Mouse (Mus musculus) forelimb bud, embryonic 11.5 days (tissue): ENCODE measurements around the gene Palld.
A peak's percentile ranks its signal among the peaks of the same experiment; 100 is the strongest.

Experiments
- DNase-seq: peaks from one replicate; pipeline ENCODE4 v3.0.0-alpha.2; 2012; ENCODE audit warnings: low read depth, low spot score

Palld gene

DNA sequence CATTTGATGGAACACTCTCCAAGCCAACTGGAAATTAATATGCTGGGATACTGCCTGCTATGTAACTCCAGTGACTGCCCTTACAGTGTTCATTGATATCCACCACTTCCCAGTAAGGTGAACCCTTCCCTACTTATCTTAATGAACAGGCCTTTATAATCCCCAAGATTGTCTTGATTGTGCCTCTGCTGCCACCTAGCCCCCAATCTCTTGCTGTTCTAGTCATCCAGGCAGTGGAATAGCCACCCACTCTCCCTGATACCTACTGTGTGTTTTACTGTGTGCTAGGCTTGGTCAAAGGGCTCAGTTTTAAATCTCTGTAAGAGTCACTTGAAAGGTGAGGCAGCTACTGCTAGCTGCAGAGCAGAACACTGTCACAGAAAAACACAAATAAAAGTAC is 216.2 kb downstream of the Palld start:
- DNase-seq = no peak

DNA sequence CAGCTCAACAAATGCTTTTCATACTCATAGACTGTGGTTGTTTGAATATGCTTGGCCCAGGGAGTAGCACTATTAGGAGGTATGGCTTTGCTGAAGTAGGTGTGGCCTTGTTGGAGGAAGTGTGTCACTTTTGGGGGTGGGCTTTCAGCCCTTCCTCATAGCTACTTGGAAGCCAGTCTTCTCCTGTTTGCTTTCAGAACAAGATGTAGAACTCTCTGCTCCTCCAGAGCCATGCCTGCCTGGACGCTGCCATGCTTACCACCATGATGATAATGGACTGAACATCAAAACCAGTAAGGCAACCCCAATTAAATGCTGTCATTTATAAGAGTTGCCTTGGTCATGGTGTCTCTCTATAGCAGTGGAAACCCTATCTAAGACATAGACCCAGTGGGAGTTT is 217.2 kb downstream of the Palld start:
- DNase-seq = no peak

DNA sequence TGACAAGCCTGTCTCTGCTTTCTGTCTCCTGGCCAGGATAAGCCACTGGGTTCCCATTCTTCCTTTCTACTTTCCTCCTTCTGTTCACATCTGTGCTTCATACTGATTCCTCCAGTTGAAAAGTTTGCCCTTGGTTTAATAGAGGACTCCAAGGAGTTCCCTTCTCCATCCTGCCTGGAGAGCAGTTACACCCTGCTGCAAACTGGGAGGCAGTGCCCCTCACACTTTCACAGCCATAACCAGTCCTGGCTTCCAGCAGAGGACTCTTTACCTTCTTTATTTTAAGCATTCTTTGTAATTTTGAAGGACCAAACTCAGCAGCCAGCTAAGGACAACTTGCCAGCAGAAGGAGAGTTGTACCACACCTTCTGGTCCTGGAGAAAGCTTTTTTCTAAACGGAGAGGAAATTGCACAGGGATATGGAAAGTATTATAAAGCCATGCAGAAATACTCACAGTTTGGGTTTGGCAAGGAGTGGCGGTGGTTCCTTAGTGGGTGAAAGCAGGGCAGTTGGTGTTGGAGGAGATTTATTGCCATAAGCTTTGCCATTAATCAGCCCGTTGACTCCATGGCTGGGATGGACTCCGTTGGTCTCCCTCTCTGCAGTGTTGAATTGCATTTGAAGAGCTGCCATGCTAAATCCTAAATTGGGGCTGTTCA is 218.1 kb downstream of the Palld start:
- no peak for DNase-seq

DNA sequence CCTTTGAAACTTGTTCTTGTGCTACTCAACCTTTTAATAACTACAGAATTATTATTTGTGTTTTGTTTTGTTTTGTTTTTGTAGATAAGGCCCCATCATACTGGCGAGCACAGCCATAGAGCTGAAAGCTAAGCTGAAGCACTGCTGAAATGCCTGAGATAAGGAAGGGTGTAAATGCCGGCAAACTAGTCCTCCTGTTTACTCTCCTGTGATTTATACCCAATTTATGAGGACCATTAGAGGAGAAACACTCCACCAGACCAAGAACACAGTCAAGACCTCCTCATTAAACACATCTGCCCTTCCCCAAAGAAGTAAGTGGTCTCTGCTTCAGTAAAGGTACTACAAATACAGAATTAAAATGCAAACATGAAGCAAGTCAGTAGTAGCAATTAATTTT is 219.6 kb downstream of the Palld start:
- DNase-seq = no peak

DNA sequence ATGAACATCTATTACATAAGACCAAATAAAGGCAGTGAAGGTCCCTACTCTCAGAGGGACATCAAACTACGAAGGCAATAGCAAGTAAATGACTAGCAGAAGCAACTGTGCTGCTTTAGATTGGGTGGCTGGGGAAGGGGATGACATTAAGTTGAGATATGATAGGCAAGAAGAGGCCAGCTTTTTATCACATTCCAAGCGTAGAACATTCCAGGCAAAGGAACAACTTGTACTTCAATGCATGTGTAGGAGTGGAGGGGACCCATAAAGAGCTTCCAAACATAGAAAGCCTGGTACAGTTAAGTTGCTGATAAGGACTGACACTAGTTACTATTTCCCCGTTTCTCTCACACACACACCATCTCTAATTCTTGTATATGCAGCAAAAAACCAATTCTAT is 221.3 kb downstream of the Palld start:
- DNase-seq = no peak

DNA sequence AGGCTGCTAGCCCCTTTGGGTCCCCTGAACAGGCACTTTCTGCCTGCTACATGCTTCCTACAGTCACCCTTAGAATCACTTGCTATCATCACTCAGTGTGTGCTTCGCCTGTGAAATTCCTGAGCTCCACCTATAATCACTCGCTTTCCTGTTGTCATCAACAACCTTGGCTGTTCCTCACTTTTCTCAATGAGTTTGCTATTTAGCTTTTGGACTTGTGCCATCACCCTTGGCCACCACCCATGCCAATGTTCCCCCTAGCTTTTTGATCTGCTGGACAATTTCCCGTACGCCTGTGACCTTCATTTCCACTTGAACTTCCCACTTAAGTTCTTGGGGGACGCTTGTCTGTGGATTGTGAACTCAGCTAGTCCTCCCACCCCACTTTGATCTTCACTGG is 225.3 kb downstream of the Palld start:
- no peak for DNase-seq

DNA sequence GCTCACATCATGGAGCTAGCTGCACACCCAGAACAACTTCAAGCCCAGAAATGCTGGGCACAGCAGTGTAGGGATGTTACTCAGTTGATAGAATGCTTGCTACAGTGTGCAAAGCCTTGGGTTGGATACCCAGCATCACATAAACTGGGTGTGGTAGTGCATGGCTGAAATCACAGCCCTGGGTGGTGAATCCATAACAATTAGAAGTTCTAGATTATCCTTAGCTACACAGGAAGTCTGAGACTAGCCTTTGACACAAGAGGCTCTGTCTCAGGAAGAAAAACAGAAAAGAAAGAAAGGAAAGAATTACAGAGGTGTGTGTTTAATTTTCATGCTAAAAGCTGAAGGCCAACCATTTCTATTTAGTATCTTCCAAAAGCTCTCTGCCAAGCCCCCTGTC is 231.3 kb downstream of the Palld start:
- no peak for DNase-seq

DNA sequence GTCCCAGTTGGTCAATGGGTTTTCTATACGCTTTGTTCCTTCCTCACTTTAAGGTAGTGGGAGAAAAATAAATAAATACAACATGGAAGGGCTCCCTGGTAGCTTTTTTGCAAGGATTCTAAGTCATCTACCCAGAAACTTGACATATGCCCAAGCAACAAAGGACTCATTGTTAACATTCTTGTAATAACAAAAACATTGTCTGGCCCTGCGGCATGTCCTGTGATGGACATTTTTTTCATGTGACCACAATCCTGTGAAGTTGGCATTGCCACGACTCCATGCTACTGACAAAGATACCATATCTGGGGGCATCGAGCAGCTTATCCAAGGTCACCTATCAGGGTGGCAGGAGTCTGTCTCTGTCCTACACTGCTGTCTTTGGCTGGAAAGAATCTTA is 232.1 kb downstream of the Palld start:
- no peak for DNase-seq

DNA sequence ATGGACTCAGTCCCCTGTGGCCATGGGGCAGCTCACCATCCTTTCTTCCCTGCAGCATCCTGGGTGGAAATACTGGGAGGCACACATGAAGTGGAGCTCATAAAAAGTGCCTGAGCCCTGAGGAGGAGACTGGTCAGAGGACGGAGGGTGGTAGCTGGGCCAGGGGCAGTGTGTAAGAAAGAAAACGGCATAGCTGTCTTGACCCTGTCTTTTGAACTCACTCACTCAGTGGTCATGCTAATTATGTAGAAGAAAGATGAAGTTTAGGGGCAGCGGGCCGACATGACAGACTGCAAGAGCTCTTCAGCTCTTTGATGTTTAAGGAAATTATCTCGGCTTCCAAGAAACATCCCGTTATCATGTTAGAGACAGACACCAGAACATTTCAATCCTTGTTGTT is 235.6 kb downstream of the Palld start:
- no peak for DNase-seq

DNA sequence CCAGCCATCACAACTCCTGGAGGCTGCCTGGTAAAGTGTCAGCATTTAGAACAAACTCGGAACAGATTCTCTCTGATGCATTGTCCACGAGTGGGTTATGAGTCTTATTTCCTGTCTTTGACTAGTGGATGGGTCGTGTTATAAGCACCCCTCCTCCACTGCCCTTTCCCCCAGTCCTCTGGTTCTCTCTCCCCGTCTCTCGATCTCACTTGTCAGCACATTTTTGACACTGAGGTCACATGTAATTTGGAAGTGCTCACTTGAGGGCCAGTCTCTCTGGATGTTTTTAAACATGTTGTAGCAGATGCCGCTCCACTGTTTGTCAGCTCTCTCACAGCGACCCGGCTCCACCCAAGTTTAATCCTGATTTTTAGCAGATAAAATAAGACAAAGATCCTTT is 237.5 kb downstream of the Palld start:
- DNase-seq = peak; percentile 24

DNA sequence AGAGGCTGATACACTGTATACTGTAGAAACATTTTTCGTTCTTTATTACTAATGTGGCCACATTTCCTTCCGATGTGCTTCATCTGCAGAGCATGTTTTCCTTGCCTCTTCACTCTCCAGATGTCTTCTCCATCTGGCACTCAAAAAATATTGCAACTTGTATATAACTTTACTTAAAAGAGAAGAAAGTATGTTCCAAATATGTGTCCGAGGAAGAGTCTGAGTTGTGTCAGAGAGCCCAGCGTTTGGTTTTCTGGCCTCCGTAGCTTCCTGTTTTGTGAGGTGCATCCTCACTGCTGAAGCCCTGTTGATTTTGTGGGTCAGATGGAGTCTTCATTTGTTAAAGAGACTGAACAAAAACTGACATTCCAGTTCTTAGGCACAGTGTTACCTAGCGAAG is 238.3 kb downstream of the Palld start:
- DNase-seq = no peak

DNA sequence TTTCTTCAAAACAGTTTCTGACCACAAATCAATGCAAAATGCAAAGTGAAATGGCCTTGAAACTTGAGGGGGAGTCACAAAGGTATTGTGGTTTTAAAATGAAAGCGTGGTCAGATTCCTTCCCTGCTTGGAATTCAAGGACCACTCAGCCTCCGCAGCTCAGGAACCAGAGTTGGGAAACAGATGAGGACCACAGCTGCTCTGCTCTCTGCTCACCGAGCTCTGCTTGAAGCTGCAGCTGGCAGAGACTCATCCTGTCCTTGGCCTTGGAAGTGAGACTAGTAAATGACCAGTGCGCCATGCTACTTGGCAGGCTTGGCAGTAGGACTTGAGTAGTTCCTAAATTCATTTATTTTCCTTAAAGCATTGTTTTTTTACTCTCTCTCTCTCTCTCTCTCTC is 239.7 kb downstream of the Palld start:
- DNase-seq = no peak

DNA sequence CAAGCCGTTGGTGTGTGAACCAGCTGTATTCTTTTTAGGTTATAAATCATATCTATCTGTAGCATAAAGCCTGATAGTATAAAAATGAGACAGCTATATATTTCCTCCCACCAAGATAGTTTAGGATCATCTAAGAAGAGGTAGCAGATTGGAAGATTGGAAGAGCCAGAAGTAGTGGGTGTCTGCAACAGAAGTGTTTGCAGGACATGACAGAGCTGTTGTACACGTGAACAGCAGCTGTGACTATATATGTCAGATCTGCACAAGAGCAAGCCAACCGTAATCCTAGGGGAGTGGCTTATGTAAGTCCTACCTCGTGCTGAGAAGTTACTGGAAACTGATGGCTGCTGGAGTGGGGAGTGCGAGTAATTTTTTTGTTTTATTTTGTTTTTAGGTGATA is 240.9 kb downstream of the Palld start:
- no peak for DNase-seq

DNA sequence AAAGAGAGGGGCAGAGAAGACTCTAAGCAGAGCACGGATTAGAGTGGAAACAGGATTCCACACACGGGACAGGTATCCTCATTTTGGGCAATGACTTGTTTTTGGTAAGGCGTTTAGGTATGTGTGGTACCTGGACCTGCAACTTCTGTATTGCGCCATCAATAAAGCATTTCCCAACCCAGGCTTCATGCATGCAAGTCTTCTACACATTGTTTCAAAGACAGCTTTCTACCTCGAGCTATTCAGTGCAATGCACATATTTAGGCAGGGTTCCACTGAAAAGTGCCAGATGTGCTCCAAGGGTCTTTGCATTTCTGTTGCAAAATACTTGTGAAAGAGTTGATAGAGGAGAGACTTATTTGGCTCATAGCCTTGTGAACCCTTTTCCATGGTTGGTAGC is 241.5 kb downstream of the Palld start:
- no peak for DNase-seq

DNA sequence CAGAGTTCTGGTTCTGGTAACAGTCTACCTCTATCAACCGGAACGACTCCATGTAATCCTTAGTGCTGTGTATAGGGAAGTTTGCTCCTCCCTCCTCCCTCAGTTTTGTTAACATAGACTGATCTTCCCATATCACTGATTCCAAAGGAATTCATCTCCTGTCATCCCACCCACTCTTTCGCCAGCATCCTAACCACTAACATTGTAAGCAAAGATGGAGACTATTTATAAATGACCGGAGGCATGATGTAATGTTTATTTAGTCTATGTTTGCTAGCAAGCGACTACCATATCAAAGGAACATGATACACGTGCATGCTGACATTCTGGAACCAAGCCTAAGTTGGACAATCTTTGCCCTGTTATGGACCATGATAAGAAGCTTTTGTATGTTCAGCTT is 250.5 kb downstream of the Palld start:
- DNase-seq = no peak

DNA sequence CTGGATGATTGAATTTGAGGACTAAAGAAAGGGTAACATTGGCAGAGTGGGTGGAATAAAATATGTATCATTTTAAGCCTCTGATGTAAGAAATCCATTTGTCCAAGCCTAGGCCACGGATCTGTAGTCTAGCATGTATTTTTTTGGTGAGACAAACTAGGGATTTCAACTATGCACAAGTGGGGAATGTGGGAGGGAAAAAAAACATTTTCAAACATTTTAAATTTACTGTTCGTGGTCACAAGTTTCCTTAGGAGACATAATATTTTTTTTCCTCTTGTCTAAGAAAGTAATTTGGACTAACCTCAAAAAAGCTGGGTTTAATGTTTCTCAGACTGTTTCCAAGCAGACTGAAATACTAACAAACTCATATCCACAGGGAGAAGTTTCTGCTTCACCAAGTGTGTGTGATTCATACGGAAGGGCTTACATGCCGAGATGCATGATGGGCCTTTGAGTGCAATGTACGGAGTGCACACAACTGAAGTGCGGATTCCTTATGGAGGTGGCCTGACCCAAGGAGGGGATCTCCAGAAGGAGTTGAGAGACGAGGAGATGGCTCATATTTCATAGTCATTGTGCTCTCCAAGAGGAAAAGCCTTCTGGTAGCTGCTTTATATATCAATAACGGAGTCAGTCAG is 256.2 kb downstream of the Palld start:
- no peak for DNase-seq

DNA sequence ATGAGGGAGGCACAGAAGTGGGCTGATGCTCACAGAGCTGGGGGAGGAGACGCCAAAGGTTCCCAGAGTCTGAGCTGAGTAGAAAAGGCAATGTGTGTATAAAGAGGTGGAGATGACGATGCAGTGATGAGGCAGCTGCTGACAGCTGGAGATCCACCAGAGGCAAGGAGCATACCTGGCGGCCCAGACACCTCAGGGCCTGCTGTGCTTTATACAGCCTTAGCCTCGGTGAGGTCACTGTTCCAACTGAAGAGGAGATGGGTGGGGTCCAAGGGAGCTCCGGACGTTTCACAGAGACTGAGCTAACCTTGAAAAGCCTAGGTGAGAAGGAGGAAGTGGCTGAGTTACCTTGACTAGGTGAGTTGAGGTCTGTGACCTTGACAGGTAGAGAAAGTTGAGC is 256.8 kb downstream of the Palld start:
- DNase-seq = no peak

DNA sequence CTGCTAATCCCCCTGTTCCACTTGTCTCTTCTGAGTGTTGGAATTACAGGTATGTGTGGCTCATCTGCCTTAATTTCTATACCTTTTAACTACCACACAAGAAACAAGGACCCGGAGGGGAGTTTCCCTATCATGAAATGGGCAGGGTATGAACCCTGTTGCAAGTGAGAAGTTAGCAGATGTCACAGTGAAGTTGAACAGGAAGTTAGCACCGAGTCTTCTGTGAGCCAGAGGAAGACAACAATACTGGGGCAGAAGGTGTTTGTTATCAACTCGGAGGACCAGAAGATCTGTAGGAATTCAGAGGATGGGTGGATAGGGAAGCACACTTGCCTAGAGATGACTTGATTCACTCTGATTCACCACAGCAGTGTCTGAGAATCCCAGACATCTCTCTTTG is 259.3 kb downstream of the Palld start:
- no peak for DNase-seq

DNA sequence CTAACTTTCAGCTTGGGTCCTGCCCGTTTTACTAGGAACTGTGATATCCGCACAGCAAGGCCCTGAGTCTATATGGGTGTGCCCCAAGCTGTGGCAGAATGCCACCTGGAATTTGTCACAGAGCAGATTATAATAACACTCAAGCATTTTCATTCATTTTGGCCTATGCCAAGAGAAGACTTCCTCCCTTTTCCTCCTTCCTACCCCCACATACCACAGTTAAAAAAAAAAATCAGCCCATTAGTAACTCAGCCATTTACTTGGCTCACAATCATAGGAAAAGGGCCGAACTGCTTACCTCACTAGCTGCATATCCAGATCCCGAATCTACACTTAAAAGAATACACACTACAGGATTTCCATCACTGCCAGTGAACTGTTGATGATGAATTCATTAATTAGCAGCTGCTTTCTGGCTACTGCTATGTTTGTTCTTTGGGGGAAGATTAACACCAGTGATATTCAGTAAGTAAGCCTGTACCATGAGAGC is 260.1 kb downstream of the Palld start:
- no peak for DNase-seq

DNA sequence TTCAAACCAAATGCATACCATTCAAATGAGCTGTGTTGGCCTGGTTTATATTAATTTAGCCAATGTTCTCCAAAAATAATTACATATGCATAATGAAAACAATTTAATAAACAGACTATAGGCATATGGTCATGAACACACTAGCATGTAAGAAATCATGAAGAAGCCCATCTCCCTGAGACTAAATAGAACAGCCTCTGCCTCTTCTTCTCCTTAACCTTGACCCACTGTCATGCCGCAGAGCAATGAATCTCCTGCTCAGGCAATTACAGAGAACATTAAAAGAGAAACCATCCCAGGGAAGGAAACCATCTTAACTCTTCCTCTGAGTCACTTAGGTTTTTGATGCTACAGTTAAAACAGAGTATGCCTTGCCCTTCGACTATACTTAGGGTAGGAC is 262.9 kb downstream of the Palld start:
- DNase-seq = no peak

DNA sequence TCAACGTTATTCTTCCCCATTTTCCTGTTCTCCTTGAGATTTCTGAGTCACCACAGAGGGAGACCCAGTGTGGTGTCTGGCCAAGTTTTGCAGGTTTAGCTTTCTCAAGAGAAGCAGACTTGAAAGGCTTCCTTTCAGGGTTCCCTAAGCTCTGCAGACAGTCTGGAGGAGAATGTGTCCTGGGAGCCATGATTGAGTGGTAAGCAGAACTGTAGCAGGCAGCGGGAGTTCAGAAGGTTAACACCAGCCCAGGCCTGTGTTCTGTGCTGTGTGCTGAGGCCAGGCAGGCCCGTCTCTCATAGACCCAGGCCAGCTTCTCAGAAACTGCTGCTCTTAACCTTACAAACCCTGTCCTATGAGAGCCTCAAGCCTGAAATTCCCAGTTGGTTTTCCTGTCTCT is 263.5 kb downstream of the Palld start:
- no peak for DNase-seq

DNA sequence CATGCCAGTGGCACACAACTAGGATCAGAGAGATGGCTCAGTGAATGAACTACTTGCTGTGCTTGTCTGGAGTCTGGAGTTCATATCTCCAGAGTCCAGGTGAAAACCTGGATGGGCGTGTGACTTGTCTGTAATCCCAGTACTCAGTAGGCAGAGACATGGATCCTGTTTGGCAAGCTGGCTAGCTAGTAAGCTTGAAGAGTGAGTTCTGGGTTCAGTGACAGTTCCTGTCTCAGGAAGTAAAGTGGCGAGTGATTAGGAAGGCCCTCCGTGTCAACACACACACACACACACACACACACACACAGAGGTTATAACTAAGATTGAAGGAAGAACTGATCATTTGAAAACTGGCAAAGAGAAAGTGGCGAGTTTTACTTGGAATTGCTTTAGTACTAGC is 264.8 kb downstream of the Palld start:
- DNase-seq = no peak

DNA sequence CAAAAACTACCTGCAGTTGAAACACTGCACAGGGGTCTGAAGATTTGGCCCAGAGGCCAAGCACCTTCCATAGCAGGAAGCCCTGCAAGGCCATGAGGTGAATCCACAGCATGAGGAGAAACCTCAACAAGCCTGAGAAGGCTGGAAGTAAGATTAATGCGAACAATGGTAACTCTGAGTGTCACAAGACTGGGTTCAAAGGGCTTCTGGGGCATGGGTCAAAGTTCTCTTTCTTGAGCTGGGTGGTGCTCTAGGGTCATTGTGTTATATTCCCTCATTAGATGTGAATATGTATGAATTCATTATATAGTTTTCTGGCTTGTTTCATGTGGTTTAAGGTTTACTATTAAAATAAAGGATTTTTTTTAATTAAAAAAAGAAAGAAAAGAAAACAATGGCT is 267.7 kb downstream of the Palld start:
- DNase-seq = no peak

DNA sequence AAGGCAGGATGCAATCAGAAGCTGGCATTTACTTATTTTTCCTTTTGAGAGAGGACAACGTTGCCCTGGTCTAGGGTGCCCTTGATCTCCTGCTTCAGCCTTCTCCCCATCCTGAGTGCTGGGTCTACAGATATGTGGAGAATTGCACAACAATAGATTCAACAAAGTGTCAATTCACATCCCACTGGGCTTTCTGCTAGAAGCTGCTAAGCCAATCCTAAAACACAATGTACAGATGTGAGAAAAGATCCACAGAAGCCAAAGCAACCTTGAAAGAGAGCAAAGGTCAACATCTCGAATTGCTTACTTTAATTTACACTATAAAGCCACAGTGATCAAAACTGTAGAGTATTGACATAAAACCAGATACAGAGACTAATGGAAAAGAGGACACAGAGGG is 270.2 kb downstream of the Palld start:
- no peak for DNase-seq
